Mouse (Mus musculus) right cerebral cortex, postnatal 25 days (tissue): ENCODE results near the gene Gm20388.

Experiments
- DNase-seq: peaks from one replicate; pipeline ENCODE4 v3.0.0; 2022

Gm20388 gene

DNA sequence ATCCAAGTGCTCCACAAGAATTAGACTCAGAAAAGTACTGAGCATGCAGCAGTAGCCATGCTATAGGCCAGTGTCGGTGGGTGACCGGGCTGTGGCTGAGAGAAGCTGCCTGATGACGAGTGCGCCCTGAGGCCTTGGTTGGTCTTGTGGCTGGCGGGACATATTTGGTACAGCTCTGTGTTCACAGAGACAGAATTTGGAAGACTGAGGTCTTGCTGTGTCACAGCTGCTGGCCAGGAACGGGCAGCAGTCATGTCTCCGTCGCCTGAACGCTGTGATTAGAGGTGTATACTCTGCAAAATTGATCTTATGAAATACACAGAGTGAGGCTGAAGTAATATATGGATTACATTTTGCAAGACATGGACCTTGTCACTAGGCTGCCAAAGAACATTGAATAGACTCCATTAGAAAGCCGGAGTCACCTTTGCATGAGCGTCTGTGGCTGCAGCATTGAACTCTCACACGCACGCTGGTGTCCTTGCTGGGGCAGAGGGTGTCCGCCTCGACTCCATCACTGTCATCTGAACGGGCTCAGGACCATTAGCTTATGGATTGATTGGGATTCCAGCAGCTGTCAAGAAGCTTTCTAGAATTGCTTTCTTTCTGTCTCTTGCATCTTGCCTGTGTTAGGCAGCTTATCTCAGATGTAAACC lies 5.7 kb downstream of the Gm20388 start:
- no peak for DNase-seq

DNA sequence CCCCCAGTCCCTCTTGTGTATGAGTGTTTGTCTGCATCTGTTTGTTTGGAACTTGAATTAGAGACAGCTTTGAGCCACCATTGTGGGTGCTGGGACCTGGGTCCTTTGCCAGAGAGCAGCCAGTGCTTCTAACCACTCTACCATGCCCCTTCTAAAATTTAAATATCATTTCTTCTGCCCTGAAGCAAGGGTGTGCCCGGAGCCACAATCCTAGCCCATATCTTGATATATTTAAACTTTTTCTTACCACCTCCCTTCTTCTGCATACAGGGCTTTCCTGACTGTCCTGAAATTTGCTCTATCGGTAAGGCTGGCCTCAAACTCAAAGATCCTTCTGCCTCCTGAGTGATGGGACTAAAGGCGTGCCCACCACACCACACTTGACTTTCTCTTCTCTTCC lies 6.8 kb downstream of the Gm20388 start:
- no peak for DNase-seq

DNA sequence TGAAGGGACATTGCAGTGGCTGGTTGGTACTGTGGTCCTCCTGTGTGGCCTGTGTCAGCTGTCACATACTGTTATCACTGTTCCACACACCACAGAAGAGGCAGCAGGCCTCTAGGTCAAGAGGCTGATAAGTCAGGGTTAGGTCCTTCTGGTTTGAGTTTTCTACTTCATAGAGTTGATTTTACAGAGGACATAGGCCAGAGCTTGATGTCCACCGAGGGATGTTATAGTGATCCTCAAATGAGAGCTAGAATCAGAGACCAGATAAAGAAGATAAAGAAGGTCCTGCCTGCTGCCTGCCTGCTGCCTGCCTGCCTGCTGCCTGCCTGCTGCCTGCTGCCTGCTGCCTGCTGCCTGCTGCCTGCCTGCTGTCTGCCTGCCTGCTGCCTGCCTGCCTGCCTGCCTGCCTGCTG lies 7.5 kb downstream of the Gm20388 start:
- DNase-seq: no peak

DNA sequence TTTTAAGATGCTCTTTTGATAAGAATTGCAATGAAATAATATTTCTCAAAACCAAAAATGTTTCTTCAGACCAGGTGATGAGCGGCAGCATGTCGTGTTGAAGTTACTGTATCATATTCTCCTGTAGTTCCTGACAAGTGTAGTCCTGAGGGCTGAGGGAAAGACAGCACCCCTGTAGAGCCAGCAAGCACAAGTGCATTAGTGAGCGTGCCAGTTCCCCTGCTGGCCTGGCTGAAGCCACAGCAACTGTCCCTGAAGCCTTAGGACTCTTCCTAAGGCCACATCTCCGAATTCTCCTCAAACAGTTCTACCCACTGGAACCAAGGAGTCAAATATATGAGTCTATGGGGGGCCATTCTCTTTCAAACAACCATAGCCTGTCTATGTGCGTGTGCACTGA lies 12.6 kb downstream of the Gm20388 start:
- DNase-seq: no peak

DNA sequence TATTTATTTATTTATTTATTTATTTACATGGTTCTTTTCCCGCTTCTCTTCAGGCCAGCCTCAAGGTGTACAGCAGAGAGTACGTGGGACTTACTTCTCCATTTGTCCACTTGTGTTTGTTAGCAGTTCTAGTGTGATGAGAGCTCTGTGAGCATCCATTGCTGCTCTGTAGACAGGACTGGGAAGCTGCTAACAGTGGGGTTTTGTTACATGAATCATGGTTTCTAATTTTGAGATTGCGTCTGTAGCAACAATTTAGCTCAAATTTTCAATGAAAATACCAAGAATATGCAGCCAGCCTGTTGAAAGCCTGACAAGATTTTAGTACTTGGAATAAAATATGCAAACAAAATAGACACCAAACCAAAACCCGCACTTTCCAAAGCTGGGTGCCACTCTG lies 14.8 kb downstream of the Gm20388 start:
- no peak for DNase-seq

DNA sequence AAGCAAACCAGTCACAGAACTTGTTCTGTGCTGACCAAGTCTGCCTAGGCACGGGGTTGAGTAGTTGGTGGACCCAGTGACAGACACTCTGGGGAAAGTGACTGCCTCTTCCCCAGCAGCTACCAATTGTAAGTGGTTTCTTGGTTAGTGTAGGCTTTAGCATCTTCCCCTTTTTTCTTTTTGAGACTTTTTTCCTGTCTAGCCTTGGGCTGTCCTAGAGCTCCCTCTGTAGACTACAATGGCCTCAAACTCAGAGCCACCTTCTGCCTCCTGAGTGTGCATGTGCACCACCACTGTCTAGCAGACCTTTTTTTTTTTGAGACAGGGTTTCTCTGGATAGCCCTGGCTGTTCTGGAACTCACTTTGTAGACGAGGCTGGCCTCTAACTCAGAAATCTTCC lies 15.8 kb downstream of the Gm20388 start:
- no peak for DNase-seq

DNA sequence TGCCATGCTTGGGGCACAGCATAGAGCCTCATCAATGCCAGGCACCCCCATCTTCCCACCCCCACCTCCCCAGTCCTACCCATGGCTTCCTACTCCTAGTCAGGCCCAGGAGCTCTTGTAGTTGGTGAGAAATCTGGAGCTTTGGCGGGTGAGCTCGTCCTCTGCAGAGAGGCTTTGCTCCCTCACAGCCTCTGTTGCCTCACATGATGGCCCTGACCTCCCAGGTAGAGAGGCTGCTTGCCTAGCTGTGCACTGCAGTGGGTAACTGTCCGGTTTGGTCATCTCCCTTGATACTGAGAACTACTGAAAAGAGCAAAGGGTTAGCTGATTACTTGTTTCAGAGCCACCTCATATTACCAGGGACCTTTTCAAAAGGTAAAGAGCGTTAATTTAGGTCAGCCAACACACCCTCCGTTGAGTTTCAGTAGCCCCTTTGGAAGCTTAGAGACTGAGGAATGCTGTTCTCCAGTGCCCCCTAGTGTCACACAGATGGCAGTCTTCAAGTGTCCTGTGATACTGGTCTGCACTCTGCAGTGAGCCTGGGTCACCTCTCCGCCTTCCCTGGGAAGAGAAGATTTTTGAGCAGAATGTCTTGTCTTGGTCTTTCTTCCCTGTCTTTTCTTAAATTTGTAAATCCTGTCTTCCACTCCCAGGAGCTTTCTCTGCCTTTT lies 16.9 kb downstream of the Gm20388 start:
- DNase-seq: no peak

DNA sequence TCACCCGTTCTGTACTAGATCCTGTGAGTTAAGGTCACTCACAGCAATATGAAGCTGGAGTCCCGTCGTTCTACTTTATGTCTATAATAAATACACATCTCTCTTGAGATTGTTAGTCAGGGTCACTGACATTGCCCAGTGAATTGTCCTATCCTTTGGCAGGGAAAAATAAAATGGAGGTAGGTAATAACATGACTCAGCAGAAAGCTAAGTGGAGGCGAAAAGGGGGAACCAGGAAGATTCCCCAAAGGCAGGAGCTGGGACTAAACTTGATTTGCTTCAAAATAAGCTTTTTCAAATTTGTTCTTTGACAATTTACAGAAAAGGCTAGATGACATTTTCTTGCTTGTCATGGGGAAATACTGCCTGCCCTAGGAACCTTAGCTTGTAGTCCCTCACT lies 20.7 kb downstream of the Gm20388 start:
- no peak for DNase-seq

DNA sequence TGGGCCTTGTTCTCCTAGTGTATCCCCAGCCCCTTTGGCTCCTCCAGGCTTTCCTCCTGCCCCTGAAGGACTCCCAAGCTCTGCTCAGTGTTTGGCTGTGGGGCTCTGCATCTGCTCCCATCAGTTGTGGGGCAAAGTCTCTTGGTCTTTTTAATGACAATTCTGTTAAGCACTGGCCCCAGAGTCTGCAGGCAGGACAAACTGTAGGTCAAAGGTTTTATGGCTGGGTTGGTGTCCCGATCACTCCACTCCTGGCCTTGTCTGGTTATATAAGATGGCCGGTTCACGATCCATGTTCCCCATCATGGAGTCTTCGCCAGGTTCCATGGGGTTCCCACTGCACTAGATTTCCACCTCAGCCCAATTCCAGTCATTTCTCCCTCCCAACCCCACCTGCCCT lies 23.0 kb downstream of the Gm20388 start:
- no peak for DNase-seq

DNA sequence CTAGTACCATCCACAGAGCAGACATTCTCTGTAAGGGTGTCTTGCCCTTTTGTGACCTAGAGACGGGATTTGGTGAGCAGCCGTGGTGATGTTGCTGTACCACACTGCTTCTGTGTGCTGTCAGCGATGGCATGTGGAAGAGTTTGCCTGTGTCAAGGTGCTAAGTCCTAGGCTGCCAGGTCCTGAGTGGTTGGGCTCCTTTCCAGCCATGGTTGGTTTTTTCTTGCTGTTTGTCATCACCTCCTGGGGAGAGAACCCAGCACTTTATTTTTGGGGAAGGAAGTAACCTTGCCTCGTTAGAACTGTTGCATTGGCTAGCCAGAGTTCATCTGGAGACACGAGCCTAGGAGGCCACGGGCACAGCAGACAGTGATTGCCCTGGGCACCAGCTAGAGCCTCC lies 24.9 kb downstream of the Gm20388 start:
- no peak for DNase-seq

DNA sequence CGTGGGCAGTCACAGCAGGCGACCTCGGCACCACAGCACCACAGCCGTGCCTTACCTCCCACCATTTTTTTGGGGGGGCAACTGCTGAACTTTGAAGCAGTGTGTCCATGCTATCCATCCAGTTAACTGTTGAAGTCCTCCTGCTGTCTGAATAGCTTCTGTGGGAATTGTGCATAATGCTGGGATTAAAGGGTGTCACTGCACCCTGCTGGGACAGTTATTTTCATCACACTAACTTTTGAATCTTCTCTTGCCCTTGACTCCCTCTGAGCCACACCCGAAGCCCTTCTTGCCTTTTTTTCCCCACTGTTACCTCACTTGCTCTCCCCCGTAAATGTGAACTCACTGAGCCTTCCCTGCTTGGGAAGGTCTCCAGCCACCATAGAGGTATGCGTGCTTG lies 27.8 kb downstream of the Gm20388 start:
- DNase-seq: no peak

DNA sequence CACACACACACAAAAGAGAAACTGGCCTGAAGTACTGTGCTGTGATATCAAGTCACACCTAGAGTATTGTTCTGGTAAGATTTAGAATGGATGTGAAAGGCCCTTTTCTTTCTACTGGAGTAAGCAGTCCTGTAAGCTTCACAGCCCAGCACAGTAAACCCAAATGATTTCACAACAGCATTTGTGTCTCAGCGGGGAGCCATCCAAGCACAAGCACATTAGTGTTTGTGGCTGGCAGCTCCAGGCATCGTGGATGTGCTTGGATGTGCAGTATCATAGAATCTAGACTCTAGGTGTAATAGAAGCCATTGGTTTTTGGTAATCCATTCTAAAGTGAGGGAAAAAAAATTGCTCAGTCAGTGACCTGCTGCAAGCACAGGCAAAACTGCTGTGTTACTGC lies 28.7 kb downstream of the Gm20388 start:
- DNase-seq: no peak

DNA sequence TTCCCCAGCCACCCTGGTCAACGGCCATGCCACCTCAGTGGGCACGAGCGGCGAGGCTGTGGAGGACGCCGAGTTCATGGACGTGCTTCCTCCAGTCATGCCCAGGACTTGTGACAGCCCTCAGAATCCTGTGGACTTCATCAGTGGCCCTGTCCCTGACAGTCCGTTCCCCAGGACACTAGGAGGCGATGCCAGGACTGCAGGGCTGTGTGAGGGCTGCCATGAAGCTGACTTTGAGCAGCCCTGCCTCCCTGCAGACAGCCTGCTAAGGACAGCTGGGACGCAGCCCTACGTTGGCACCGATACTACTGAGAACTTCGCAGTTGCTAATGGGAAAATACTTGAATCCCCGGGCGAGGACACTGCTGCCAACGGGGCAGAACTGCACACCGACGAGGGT lies 30.8 kb downstream of the Gm20388 start:
- DNase-seq: no peak

DNA sequence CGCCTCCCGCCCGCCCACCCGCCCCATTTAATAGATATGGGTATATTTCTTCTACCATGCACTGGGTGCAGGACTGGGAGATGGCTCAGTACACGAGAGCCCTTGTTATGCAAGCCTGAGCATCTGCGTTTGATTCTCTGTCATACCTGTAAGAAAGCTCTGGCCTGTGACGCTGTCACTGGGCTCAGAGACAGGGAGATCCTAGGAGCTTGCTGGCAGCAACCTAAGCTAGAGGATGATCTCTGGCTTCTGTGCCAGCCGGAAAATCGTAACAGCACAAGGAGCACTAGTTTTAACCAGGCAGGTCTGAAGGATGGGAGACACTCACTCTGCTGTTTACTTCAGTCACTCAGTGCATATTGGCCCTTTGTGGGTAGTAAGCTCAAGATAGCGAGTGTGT lies 33.0 kb downstream of the Gm20388 start:
- no peak for DNase-seq

DNA sequence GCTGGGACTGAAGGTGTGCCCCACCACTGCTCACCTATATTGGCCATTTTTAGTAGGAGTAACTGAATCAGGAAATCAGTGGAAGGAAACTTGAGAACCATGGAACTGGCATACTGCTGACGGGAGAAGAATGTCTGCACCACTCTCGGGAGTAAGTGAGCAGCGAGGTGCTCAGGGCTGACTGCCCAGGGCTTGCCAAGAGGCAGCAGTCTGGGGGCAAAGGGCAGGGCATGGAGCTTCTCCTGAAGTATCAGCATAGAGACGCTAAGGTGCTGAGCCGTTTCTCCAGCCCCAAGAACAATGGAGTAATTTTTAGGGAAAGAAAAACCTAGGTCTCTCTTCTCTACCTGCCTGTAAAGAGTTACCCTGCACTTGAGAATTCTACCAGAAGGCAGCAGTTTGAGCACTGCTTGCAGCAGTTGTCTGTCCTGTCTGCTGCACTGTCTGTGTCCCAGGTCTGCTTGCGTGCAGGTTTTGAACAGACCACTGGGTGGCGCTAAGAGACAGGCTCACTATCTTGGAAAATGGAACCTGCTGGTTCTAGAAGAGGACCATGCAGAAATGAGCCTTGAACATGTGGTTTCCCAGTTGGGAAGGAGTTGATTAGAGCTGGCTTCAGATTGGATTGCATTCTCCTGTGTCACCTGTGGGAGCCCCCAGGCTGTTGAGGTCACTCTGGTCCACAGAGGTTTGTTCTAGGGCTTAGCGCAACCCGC lies 33.6 kb downstream of the Gm20388 start:
- peak; percentile 71 for DNase-seq

DNA sequence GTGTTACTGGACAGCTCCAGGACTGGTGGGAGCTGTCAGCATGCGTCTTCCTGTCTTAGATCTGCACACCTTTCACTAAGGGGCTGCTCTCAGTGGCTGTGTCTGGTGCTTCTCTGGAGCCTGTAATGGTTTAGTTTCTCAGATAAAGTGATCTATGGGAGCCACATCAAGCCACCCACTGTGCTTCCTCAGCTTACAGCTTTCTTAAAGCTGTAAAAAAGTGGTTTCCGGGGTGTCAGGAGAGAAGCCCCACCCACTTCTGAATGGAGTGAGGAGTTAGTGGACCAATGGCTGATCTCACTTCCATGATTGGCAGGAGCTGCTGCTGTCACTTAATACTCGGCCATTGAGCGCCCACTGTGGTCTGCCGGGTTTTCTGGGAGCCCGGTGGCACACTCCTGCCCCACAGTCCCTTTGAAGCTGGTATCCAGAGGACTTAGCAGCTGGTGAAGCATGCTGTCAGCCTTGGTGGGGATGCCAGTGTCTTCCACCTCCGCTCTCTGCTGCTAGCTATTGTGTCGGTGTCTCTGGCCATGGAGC lies 35.8 kb downstream of the Gm20388 start:
- no peak for DNase-seq

DNA sequence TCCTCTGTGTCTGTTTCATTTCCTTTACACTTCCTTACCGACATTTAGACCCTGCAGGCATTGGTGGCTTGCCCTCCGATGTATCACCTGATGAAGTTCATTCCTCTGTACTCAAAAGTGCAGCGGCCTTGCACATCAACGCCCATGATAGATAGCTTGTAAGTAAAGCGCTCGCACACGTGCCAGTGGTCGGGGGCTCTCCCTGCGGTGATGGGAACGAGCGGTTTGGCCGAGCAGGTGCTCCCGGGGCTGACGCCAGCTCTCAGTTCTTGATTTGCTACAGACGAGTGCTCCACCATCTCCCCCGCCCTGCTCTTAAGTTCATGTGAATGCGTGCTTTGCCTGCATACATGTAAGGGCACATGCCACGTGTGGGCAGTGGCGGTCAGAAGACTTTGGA lies 37.0 kb downstream of the Gm20388 start:
- no peak for DNase-seq

DNA sequence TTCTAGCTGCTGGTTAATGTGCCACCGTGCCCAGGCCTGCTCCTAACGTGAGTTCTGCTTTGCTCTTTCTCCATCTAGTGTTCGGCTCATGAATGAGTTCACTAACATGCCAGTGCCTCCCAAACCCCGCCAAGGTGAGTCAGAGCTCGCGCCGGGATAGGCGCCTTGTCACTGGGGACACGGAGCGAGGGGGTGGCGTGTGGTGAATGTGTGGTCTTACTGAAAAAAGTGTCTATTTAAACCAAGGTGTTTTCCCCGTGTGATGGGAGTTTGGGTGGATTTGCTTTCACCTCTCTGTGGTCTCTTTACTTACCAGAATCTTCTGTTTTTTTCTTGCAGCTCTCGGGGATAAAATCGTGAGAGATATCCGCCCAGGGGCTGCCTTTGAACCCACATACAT lies 37.7 kb downstream of the Gm20388 start:
- peak; percentile 44 for DNase-seq

DNA sequence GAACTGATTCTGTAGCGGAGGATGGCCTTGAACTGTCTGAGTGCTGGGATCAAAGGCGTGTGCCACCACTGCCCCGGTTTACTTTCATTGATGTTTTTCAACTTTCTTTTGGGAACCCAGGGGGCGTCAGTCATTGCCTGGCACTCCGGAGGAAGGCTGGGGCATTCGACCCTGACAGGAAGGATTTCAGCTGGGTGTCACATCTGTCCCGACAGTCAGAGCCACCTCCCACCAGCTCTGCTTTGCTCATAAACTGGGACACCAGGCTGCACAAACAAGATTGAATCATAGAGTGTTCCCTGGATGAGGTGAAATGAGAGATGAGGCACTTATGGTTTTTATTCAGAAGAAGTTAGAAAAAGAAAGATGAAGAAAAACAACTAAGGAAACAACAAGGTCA lies 41.6 kb downstream of the Gm20388 start:
- no peak for DNase-seq

DNA sequence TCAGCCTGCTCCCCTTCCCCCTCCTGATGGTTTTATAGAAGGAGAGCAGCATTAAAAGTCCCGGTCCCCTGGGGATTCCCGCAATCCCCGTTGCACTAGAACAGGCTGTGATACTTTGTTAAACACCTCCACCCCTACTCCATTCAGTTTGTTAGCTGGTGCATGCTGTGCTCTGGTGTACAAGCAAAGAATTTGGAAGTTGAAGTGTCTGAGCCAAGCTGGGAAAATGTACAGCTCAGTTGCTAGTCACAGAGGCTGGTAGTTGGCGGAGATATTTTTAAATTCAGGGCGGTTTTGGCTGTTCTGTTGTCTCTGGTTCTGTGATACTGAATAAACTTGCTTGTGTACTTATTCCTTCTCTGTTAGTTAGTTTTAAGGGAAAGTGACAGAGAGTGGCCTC lies 42.1 kb downstream of the Gm20388 start:
- DNase-seq: peak; percentile 43

DNA sequence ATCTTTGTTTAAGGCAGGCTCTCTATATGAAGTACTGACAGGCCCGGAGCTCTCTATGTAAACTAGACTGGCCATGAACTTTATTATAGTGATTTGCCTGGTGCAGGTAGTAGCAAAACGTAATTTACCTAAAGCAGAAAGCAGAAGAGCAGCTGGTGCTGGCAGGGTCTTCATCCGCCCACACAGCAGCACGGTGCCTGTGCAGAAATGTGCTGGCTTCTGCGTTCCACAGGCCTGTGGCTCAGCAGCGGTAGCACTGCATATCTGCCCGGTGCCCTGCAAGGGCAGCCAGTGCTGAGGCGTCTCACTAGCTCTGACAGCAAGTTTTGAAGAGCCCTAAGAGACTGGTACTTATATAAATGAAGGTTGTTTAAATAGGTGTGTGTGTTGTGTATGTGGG lies 44.7 kb downstream of the Gm20388 start:
- DNase-seq: peak; percentile 50

DNA sequence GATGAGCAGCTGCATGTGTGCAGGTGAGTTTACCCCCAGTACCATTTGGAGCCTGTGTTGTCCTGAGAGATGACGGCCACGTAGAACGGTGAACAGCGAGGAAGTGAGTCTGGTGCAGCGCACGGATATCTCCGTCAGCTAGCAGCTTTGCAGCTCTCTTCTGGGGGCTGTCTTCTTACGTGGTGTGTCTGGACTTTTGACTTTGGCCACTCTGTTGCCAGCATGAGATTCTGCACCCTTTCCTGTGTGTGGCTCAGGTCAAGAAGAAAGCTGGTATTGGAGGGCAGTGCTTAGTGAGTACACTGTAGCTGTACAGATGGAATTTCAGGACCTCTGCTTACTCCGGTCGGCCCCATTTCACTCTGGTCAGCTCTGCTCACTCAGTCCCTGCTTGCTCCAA lies 47.4 kb downstream of the Gm20388 start:
- no peak for DNase-seq

DNA sequence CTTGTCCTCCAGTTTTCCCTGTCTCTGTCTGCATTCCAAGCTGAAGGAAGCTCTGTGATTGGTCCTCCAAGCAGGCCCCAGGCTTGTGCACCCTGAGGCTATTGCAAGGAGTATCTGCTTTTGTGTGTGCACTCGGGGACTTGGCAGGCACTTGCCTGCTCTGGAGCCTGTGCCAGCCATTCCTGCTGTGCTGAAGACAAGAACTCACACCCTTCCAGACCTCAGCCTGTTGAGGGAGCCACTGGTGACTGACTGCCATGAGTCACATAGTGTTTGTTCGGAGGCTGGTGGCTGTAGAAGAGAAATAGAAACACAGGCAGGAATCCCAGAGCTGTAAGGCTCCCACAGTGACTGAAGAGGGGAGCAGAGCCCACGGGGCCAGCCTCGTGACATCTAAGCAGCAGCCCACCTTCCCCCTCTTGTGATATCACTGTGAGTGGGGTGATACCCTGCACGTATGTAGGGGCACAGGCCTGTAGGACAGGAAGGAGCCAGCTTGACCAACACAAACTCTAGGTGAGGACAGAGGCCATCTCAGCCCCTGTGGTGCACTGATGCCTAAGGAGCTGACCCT lies 50.0 kb downstream of the Gm20388 start:
- peak; percentile 51 for DNase-seq

DNA sequence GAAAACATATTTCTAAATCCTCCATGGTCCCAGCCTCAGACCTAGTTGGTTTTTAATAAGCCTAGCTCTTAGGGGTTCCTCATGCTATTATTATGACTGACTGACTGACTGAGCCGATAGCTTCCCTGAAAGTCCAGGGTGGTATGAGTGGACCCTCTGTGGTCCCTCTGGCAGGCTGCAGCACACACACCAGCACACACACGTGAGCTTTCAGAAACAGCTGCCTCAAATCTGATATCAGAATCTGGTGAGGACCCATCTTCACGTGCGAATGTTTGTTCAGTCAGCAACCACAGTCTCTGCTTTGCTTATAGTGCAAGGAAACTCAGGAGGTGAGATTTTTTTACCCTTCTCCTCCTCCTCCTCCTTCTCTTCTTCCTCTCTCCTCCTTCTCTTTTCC lies 54.2 kb downstream of the Gm20388 start:
- no peak for DNase-seq
